Mouse (Mus musculus): ENCODE measurements around the gene Hsf4. TPM values are rescaled to one million over a fixed set of nuclear protein-coding genes. Genes with fewer than 3 reads are reported as not detected.

Gene Hsf4
- polyA plus RNA-seq, 1 experiment from 2014 or later, result 0.19 TPM

DNA sequence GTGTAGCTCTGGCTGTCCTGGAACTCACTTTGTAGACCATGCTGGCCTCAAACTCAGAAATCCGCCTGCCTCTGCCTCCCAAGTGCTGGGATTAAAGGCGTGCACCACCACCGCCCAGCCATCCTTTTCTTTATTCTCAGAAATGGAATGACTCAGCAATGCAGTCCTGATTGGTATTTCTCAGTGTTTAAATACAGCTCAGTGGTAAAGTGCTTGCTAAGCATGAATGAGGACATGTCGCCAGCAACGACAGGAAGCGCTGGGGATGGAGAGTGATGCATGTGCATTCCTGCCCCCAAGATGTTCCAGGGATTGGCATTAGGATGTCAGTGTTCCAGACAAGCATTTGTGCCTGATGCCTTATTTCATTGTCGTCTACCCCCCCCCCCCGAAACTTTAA, 33.8 kb downstream of the Hsf4 start:
- Histone ChIP-seq H3K4me1 (peaks cover 20% of the 10 kb centered on the region), H3K4me3 (no peak overlapping the region), H3K9ac (no peak overlapping the region), H3K4me2 (replicated peaks) (no peak overlapping the region), H3K27ac (no peak overlapping the region), H3K27me3 (replicated peaks) (no peaks in the 10 kb centered on the region), H3K9me3 (no peaks in the 10 kb centered on the region), H3K36me3 (peaks cover 71% of the 10 kb centered on the region)
- no peak for ATAC-seq (ENCODE audit: low FRiP score, low read depth)
- WGBS, result 84% methylated on average over 8 of the region's 8 CpGs

DNA sequence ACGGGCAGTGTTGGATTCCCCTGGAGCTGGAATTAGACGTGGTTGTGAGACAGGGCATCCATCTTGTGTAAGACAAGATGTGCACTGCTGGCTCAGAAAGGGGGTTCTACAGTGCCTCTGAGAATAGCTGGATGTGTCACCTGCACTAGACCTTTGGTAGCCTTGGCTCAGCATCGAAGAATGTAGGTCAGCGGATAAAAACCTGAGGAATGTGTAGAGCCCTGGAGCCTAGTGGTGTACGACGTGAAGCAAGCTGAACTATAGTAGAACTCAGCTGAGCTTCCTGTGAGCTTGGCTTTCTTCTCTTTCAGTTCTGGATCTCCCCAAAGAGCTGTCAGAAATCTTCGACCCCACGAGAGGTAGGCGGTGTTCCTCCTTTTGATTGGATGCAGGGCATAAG, 34.3 kb downstream of the Hsf4 start:
- ATAC-seq (ENCODE audit: low FRiP score, low read depth), result no peak
- Histone ChIP-seq H3K9me3 (no peaks in the 10 kb centered on the region), H3K4me1 (peaks cover 16% of the 10 kb centered on the region), H3K36me3 (peaks cover 76% of the 10 kb centered on the region), H3K4me2 (replicated peaks) (no peak overlapping the region), H3K4me3 (no peak overlapping the region), H3K27ac (no peak overlapping the region), H3K9ac (no peak overlapping the region), H3K27me3 (replicated peaks) (no peaks in the 10 kb centered on the region)
- 91% methylated on average over 9 of the region's 9 CpGs for WGBS

DNA sequence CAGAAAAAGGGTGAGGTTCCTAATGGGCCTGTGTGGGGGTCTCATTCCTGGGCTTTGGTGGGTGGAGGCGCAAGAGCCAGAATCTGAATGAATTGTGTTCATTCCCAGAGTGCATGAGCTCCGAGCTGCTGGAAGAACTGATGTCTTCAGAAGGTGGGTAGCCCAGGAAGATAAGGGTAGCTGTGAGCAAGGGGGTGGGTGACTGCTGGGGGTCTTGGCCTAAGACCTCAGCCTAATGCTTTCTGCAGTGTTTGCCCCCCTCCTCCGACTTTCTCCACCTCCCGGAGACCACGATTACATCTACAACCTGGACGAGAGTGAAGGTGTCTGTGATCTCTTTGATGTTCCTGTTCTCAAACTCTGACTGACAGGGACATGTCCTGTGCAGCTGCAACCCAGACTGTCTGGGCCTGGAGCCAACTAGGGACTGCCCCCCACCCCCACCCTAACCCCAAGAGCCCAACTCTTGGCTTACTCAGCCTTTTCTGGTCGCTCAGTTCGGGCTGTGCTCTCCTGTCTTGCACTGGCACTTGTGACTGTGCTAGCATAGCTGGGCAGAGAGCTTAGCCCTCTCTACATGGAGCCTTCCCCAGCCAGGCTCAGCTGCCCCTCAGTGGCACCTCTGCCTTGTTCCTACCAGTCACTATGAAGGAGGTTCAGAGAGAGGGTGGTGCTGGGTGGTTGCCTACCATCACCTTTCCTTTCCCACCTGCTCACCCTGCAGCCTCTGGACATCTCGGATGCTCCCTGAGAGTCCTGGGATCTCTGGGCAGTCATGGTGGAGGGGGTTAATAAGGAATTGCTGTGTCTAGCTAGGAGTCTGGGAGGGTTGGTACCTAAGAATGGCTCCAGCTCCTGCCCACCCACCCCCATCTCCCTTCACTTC, 35.0 kb downstream of the Hsf4 start:
- 76% methylated on average over 9 of the region's 9 CpGs for WGBS
- peaks cover 11% of the 10 kb centered on the region for H3K4me1 ChIP-seq
- no peak overlapping the region for H3K27ac ChIP-seq
- H3K4me2 ChIP-seq (replicated peaks), result no peak overlapping the region
- no peaks in the 10 kb centered on the region for H3K27me3 ChIP-seq (replicated peaks)
- no peaks in the 10 kb centered on the region for H3K9me3 ChIP-seq
- ATAC-seq (ENCODE audit: low FRiP score, low read depth), result no peak
- peaks cover 80% of the 10 kb centered on the region for H3K36me3 ChIP-seq
- H3K4me3 ChIP-seq, result no peak overlapping the region
- H3K9ac ChIP-seq, result no peak overlapping the region

DNA sequence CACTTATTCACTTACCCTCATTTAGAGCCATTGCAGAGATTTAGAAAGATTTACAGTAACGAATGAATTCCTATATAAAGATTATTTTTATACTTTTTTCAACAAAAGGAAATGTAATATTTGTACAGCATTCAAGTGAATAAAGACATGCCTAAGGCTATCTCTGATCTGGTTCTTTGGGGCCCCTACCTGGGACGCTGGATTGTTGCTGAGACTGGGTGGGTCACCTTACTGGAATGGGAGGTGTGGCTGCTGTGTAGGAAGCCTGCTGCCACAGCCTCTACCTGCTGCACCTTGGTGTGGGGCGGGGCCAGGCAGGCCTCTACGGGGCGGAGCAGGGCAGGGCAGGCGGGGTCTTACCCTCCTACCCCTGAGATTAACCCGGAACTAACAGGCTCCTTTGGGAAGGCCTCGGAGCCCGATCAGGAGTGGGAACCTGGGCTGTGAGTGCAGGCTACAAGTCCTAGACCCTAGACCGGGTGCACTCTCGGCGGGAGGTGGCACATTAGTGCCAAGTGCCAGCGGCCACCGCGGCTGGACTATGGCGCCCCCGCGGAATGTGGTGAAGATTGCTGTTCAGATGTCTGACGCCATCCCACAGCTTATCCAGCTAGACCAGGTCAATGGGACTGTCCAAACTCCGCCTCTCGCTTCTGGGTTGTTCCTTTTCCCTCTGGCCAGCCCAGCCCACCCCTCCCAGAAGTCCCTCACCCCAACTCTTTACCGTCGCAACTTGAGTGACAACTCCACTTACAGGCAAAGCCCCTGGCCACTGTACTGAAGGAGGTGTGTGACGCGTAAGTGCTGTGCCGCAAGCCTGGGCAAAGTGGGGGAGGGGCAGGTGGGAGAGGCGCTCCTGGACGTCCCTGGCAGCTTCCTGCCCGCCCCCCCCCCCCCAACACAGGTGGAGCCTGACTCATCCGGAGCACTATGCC, 35.9 kb downstream of the Hsf4 start, which contains the start of gene Elmo3:
Elmo3 (plus strand) TSS at position 391 of the 935 bp plus-strand sequence.
- H3K4me3 ChIP-seq, result peak within 1 kb of the TSS; percentile 7; the same call in 1 of the 2 replicates
- no peaks in the 10 kb centered on the region for H3K9me3 ChIP-seq
- H3K27ac ChIP-seq, result no peak within 1 kb of the TSS
- no peaks in the 10 kb centered on the region for H3K27me3 ChIP-seq (replicated peaks)
- H3K36me3 ChIP-seq, result peaks cover 78% of the 10 kb centered on the region
- peak within 1 kb of the TSS; percentile 45 for H3K9ac ChIP-seq
- ATAC-seq (ENCODE audit: low FRiP score, low read depth), result peak; percentile 51
- WGBS, result 10% methylated on average over 30 of the region's 30 CpGs
- H3K4me1 ChIP-seq, result peaks cover 11% of the 10 kb centered on the region
- H3K4me2 ChIP-seq (replicated peaks), result peak within 1 kb of the TSS; percentile 49

DNA sequence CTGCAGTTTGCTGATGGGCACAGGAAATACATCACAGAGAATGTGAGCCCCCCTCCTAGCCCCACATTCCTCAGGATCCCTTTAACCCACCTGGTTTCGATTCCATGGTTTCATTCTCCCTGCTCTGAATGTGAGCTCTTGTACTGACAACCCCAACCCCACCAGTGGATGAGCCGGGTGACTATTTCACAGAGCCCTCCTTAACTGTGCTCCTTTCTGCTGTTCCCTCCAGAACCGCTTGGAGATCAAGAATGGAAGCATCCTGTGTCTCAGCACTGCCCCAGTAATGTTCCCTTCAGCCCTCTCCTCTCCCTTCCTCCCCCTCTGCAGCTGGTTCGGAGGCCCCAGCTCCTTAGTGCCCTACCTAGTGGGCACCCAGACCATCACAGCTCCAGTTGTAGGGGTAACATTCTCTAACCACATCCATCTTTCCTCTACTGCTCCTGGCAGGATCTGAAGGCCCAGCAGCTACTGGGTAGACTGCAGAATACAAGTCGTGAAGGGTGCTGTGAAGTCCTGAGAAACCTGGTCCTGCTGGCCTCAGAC, 36.6 kb downstream of the Hsf4 start:
- no peak overlapping the region for H3K27ac ChIP-seq
- no peak overlapping the region for H3K9ac ChIP-seq
- no peaks in the 10 kb centered on the region for H3K27me3 ChIP-seq (replicated peaks)
- peaks cover 11% of the 10 kb centered on the region for H3K4me1 ChIP-seq
- ATAC-seq (ENCODE audit: low FRiP score, low read depth), result 0 out of 2 replicates have a peak, but pooled peaks have one; percentile 4
- 61% methylated on average over 5 of the region's 5 CpGs for WGBS
- peaks cover 73% of the 10 kb centered on the region for H3K36me3 ChIP-seq
- 0 out of 2 replicates have a peak overlapping the region, but pooled peaks have one; percentile 7 for H3K4me3 ChIP-seq
- no peaks in the 10 kb centered on the region for H3K9me3 ChIP-seq
- H3K4me2 ChIP-seq (replicated peaks), result peak overlapping the region; percentile 49

DNA sequence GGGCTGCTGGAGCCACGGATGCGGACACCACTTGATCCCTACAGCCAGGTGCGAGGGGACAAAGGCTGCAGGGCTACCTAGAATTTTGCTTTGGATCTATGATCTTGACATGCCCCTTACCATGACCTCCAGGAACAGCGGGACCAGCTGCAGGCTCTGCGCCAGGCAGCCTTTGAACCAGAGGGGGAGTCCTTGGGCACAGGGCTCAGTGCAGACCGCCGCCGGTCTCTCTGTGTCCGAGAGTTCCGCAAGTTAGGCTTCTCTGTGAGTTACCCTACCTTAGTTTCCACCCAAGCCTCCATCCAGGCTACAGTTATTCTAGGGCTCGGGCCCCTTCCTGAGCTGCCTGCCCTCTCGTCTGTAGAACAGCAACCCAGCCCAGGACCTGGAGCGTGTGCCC, 38.1 kb downstream of the Hsf4 start:
- 96% methylated on average over 13 of the region's 13 CpGs for WGBS
- H3K4me2 ChIP-seq (replicated peaks), result no peak overlapping the region
- ATAC-seq (ENCODE audit: low FRiP score, low read depth), result no peak
- no peaks in the 10 kb centered on the region for H3K9me3 ChIP-seq
- H3K36me3 ChIP-seq, result peaks cover 70% of the 10 kb centered on the region
- no peak overlapping the region for H3K27ac ChIP-seq
- H3K9ac ChIP-seq, result no peak overlapping the region
- H3K4me3 ChIP-seq, result no peak overlapping the region
- H3K27me3 ChIP-seq (replicated peaks), result no peaks in the 10 kb centered on the region
- H3K4me1 ChIP-seq, result peaks cover 11% of the 10 kb centered on the region

DNA sequence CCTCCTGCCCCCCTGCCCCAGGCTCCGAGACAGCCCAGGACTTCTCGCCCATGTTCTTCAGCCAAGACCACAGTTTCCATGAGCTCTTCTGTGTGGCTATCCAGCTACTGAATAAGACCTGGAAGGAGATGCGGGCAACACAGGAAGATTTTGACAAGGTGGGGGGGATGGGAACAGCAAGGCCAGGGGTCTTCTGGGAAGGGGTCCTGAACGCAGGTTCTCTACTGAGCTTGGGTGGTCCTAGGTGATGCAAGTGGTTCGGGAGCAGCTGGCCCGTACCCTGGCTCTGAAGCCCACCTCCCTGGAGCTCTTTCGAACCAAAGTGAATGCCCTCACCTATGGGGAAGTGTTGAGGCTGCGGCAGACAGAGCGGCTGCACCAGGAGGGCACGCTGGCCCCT, 38.8 kb downstream of the Hsf4 start:
- H3K4me2 ChIP-seq (replicated peaks), result no peak overlapping the region
- no peaks in the 10 kb centered on the region for H3K27me3 ChIP-seq (replicated peaks)
- peaks cover 72% of the 10 kb centered on the region for H3K36me3 ChIP-seq
- no peak overlapping the region for H3K9ac ChIP-seq
- H3K4me1 ChIP-seq, result peaks cover 11% of the 10 kb centered on the region
- 93% methylated on average over 10 of the region's 10 CpGs for WGBS
- no peak for ATAC-seq (ENCODE audit: low FRiP score, low read depth)
- H3K27ac ChIP-seq, result no peak overlapping the region
- no peak overlapping the region for H3K4me3 ChIP-seq
- H3K9me3 ChIP-seq, result no peaks in the 10 kb centered on the region

DNA sequence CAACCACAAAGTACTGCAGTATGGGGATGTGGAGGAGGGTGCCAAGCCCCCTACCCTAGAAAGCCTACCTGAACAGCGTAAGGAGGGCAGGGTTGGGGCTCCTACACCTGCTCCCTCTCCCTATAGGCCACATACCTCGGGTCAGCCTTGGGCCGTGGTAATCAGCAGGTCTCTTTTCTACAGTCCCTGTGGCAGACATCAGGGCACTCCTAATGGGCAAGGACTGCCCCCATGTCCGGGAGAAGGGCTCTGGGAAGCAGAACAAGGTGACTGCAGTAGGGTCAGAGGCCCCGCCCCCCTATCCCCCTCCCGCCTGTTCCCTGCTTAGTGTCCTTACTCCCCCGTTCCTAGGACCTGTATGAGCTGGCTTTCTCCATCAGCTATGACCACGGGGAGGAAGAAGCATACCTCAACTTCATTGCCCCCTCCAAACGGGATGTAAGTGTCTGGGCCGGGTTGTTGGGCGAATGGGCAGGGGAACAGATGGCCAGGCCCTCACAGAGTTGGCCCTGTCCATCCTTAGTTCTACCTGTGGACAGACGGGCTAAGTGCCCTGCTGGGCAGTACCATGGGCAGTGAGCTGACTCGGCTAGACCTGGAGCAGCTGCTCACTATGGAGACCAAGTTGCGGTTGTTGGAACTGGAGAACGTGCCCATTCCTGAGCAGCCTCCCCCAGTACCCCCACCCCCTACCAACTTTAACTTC, 39.7 kb downstream of the Hsf4 start:
- H3K27me3 ChIP-seq (replicated peaks), result no peaks in the 10 kb centered on the region
- H3K4me2 ChIP-seq (replicated peaks), result no peak overlapping the region
- ATAC-seq (ENCODE audit: low FRiP score, low read depth), result no peak
- peaks cover 11% of the 10 kb centered on the region for H3K4me1 ChIP-seq
- H3K4me3 ChIP-seq, result no peak overlapping the region
- no peak overlapping the region for H3K27ac ChIP-seq
- peaks cover 72% of the 10 kb centered on the region for H3K36me3 ChIP-seq
- H3K9ac ChIP-seq, result no peak overlapping the region
- 81% methylated on average over 15 of the region's 15 CpGs for WGBS
- H3K9me3 ChIP-seq, result no peaks in the 10 kb centered on the region

DNA sequence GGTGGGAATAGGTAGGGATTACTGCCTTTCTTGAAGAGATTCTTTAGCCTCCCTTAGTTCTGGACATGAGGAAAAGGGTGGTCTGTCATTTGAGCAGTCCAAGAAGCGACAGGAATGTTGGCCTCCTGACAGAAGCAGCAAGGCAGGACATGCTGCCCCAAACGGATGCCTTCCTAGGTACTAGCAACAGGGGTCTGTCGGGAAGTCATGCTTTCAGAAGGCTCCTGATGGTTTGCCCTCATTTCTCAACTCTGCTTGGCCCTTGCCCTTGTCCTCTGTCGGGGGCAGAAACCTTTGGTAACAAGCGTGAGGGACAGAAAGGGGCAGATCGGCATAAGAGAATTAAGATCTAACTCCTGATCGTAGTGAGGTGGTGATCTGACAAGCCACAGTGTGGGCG, 40.5 kb downstream of the Hsf4 start:
- peaks cover 11% of the 10 kb centered on the region for H3K4me1 ChIP-seq
- no peak overlapping the region for H3K9ac ChIP-seq
- H3K27me3 ChIP-seq (replicated peaks), result no peaks in the 10 kb centered on the region
- H3K36me3 ChIP-seq, result peaks cover 73% of the 10 kb centered on the region
- H3K4me3 ChIP-seq, result no peak overlapping the region
- H3K4me2 ChIP-seq (replicated peaks), result no peak overlapping the region
- ATAC-seq (ENCODE audit: low FRiP score, low read depth), result no peak
- H3K9me3 ChIP-seq, result no peaks in the 10 kb centered on the region
- WGBS, result 87% methylated on average over 8 of the region's 8 CpGs
- H3K27ac ChIP-seq, result no peak overlapping the region

DNA sequence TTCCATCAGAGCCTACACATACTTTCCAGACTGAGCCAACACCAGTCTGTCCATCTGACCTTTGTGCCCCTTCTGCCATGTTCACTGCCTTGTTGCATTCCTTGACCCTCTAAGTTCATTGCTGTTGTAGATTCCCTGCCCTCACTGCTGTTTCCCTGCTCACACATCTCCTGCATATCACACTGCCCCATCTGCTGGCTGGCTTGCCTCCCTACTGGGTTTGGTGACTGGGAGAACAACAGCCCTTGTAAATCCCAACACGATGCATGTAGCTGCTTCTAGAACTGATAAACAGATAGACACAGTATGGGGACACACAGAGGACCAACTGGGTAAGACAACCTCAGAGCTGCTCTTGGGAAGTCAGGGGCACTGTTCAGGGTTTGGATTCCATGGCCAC, 42.1 kb downstream of the Hsf4 start:
- Histone ChIP-seq H3K27me3 (replicated peaks) (no peaks in the 10 kb centered on the region), H3K4me1 (no peaks in the 10 kb centered on the region), H3K9ac (no peak overlapping the region), H3K36me3 (peaks cover 86% of the 10 kb centered on the region), H3K27ac (no peak overlapping the region), H3K4me2 (replicated peaks) (no peak overlapping the region), H3K9me3 (no peaks in the 10 kb centered on the region), H3K4me3 (no peak overlapping the region)
- 76% methylated on average over 1 of the region's 1 CpGs for WGBS
- no peak for ATAC-seq (ENCODE audit: low FRiP score, low read depth)

DNA sequence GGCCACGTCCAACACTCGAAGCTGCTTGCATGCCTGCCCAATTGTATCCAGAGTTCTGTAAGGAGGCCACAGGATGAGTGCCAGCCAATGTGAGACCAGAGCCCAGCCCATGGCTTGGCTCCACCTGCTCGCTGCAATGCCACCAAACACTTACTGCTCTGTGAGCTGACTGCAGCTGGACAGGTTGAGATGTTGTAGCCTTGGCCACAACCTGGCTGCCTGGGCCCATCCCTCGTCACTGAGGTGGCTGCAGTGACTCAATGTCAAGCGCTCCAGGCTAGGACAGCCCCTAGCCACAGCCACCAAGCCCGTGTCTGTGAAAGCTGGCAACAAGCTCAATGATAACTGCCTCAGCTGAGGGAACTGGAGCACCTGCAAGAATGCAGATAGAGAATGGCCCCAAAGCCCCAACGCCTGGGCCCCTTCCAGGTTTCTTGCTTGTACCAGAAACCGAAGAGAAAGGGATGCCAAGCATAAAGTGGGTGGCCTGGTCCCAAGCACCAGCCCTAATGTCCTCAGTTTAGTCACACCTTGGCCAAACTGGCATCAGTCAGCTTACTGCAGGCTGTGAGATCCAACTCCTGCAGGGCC, 43.4 kb downstream of the Hsf4 start:
- no peak overlapping the region for H3K9ac ChIP-seq
- peaks cover 79% of the 10 kb centered on the region for H3K36me3 ChIP-seq
- no peaks in the 10 kb centered on the region for H3K4me1 ChIP-seq
- no peak overlapping the region for H3K4me2 ChIP-seq (replicated peaks)
- H3K4me3 ChIP-seq, result no peak overlapping the region
- H3K9me3 ChIP-seq, result no peaks in the 10 kb centered on the region
- no peak for ATAC-seq (ENCODE audit: low FRiP score, low read depth)
- no peaks in the 10 kb centered on the region for H3K27me3 ChIP-seq (replicated peaks)
- no peak overlapping the region for H3K27ac ChIP-seq
- 93% methylated on average over 8 of the region's 8 CpGs for WGBS

All from neural tube, embryonic 12.5 days (tissue).